Mouse (Mus musculus) forebrain, embryonic 10.5 days (tissue): Measurements from ENCODE around the gene Olfm1. TPM values are rescaled to one million over a fixed set of nuclear protein-coding genes. Genes with fewer than 3 reads are reported as not detected.

Experiments
- DNase-seq: peaks from one replicate; pipeline ENCODE4 v3.0.0-alpha.2; 2017; ENCODE audit warnings: low spot score; ENCODE audit errors: extremely low spot score
- H3K27ac ChIP-seq: fragments of 300-500 bp; sonication (generic); 2 replicates; pipeline ENCODE4 v1.5.1; 2016; ENCODE audit warnings: mild to moderate bottlenecking
- H3K27me3 ChIP-seq: fragments of 300-500 bp; sonication (generic); 2 replicates; pipeline ENCODE4 v1.6.1; 2016; ENCODE audit warnings: mild to moderate bottlenecking; ENCODE audit not compliant: poor library complexity, severe bottlenecking
- H3K36me3 ChIP-seq: fragments of 300-500 bp; sonication (generic); replicated peaks from 2 replicates; pipeline ENCODE4 v1.6.1; 2016; ENCODE audit warnings: mild to moderate bottlenecking, moderate library complexity
- H3K4me1 ChIP-seq: fragments of 300-500 bp; sonication (generic); 2 replicates; pipeline ENCODE4 v1.6.1; 2016
- H3K4me3 ChIP-seq: fragments of 300-500 bp; sonication (generic); 2 replicates; pipeline ENCODE4 v1.5.1; 2016; ENCODE audit warnings: mild to moderate bottlenecking, moderate library complexity
- H3K9me3 ChIP-seq: fragments of 300-500 bp; sonication (generic); 2 replicates; pipeline ENCODE4 v1.6.1; 2016; ENCODE audit warnings: mild to moderate bottlenecking, moderate library complexity
- WGBS: fragments of 180-500 bp; shearing (Covaris S2); methylation state at CpG from one replicate; pipeline ENCODE4 v1.1.7; 2016; 5-methylcytosine and 5-hydroxymethylcytosine counted together
- polyA plus RNA-seq: library from polyadenylated mRNA; unstranded; fragments of >200 nt; fragmentation: Nextera tagmentation; extraction: Ambion mirVana; gene quantifications from 2 replicates; pipeline ENCODE4 v1.2.1, GENCODE M21; 2016

Olfm1 gene
- 12.1 and 15.5 TPM in 2 replicates for polyA plus RNA-seq

GRCm38 (mm10) chr2:28192821-28193689 lies at the start of gene Olfm1:
TSS of gene Olfm1 (plus strand) at chr2:28192992.
- H3K27me3 ChIP-seq = peaks cover 44% of the 10 kb centered on the region
- H3K36me3 ChIP-seq = no peaks in the 10 kb centered on the region
- WGBS = under 1% methylated on average over 74 of the region's 76 CpGs
- peaks cover 46% of the 10 kb centered on the region for H3K4me1 ChIP-seq
- peak within 1 kb of the TSS; percentile 79 for H3K4me3 ChIP-seq
- no peaks in the 10 kb centered on the region for H3K9me3 ChIP-seq
- peak; percentile 67 for DNase-seq
- H3K27ac ChIP-seq = peak within 1 kb of the TSS; percentile 86

DNA sequence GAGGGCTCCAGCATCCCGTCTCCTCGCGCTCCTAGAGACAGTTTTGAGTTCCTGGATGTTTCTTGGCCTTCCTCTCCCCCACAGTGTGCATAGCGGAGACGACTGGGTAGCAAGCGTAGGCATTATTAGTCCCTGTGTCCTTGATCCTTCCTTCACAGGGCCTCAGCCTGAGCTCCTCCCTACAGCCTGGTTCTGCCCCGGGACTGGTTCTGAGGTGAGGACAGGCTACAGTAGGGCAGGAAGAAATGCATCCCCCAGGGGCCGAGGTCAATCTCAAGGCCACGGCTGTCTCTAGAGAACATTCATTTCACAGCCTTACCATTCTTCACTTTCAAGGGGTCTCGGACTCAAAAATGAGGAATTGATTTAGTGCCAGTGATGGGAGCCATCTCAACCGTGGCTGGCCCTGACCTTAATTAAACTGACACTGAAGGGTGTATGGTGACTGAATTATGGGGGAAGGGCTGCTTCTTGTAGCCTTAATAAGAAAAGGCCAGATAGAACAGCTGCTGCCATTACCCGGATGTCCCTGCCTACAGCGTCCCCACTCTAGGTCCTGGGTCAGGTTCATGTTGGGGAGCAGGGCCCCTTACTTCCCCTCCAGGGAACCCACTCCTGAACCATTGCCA lies 49.3 kb upstream of the Olfm1 start:
- no peak for DNase-seq
- H3K4me3 ChIP-seq = no peak overlapping the region
- 80% methylated on average over 13 of the region's 13 CpGs for WGBS
- H3K27ac ChIP-seq = peak overlapping the region; percentile 17; the same call in 1 of the 2 replicates
- H3K36me3 ChIP-seq = no peaks in the 10 kb centered on the region
- peaks cover 20% of the 10 kb centered on the region for H3K4me1 ChIP-seq
- no peaks in the 10 kb centered on the region for H3K9me3 ChIP-seq
- no peaks in the 10 kb centered on the region for H3K27me3 ChIP-seq

DNA sequence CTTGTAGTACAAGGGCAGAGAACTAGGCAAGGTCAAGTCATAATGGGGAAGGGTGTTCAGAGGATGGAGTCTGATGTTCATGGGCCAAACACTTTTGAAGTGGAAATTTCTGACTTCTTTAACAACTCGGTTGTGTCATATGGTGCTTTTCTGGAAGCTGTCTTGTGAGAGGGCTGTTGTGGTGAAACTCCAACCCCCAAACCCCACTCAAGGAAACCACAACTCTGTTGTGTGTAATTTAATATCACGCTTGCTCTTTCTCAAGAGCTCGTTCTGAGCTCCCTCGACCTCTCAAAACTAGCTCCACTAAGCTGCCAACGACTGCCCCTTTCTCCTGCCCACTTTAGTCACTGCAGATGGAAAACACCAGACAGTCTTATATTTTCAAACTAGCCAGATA lies 47.1 kb upstream of the Olfm1 start:
- DNase-seq = no peak

GRCm38 (mm10) chr2:28146152-28146551 lies 46.6 kb upstream of the Olfm1 start:
- H3K4me1 ChIP-seq = peaks cover 27% of the 10 kb centered on the region
- WGBS = 76% methylated on average over 4 of the region's 4 CpGs
- DNase-seq = no peak

More for the DNA sequence above, 47.1 kb upstream of the Olfm1 start:
- Histone ChIP-seq H3K27ac (no peak overlapping the region), H3K9me3 (no peaks in the 10 kb centered on the region), H3K36me3 (no peaks in the 10 kb centered on the region), H3K4me3 (no peak overlapping the region), H3K27me3 (no peaks in the 10 kb centered on the region), H3K4me1 (peaks cover 28% of the 10 kb centered on the region)
- 88% methylated on average over 5 of the region's 5 CpGs for WGBS

GRCm38 (mm10) chr2:28146685-28147084 lies 46.1 kb upstream of the Olfm1 start:
- WGBS = 83% methylated on average over 4 of the region's 4 CpGs
- H3K27ac ChIP-seq = no peak overlapping the region
- H3K27me3 ChIP-seq = no peaks in the 10 kb centered on the region
- H3K4me3 ChIP-seq = no peak overlapping the region
- DNase-seq = no peak
- H3K9me3 ChIP-seq = no peaks in the 10 kb centered on the region
- H3K36me3 ChIP-seq = no peaks in the 10 kb centered on the region
- H3K4me1 ChIP-seq = peaks cover 22% of the 10 kb centered on the region

More at GRCm38 (mm10) chr2:28146152-28146551, 46.6 kb upstream of the Olfm1 start:
- Histone ChIP-seq H3K4me3 (no peak overlapping the region), H3K36me3 (no peaks in the 10 kb centered on the region), H3K27me3 (no peaks in the 10 kb centered on the region), H3K9me3 (no peaks in the 10 kb centered on the region), H3K27ac (no peak overlapping the region)

DNA sequence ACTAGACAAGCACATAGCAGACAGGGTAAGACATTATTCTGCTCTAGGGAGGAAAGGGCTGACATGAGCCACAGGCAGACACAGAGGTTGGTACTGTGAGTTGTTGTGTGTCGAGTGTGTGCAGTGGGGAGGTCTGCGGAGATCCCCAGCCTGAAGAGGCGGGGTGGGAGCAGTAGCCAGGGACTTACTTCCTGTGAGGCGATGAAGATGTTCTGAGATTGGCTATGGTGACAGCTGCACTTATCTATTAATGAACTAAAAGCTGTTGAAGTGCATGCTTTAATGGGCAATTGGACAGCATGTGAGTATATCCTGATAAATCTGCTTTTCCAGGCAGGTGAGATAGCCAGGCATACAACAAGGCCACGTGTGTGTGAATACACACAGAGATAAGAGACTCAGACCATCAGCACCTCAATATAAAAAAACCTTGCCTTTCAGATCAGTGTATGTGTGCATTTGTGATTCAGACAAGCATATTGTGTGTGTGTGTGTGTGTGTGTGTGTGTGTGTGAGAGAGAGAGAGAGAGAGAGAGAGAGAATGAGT lies 45.5 kb upstream of the Olfm1 start:
- DNase-seq = no peak
- no peak overlapping the region for H3K4me3 ChIP-seq
- WGBS = 85% methylated on average over 5 of the region's 5 CpGs
- no peaks in the 10 kb centered on the region for H3K27me3 ChIP-seq
- no peaks in the 10 kb centered on the region for H3K9me3 ChIP-seq
- no peaks in the 10 kb centered on the region for H3K36me3 ChIP-seq
- no peak overlapping the region for H3K27ac ChIP-seq
- H3K4me1 ChIP-seq = peaks cover 18% of the 10 kb centered on the region

DNA sequence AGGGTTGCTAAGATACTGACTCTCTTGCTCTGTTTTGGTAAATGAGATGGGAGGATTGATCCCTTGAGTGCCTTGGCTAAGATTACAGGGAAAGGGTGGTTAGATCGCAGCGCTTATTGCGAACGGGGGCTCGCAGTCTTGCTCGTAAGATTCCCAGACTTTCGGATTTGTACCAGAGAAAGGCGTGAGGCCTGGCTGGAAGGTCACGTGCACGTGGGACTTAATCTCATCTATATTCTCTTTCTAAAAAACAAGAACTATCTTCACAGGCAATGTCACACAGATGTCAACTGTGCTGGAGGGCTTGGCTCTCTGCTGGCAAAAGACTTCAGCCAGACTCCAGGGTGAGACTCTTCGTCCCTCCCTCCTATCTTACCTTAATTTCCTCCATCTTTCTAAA lies 43.1 kb upstream of the Olfm1 start:
- no peak overlapping the region for H3K4me3 ChIP-seq
- WGBS = 86% methylated on average over 11 of the region's 11 CpGs
- H3K27ac ChIP-seq = no peak overlapping the region
- no peaks in the 10 kb centered on the region; the same call in 1 of the 2 replicates for H3K27me3 ChIP-seq
- H3K36me3 ChIP-seq = no peaks in the 10 kb centered on the region
- no peaks in the 10 kb centered on the region for H3K9me3 ChIP-seq
- peaks cover 8% of the 10 kb centered on the region for H3K4me1 ChIP-seq
- no peak for DNase-seq

GRCm38 (mm10) chr2:28160568-28160967 lies 32.2 kb upstream of the Olfm1 start:
- H3K27me3 ChIP-seq = no peaks in the 10 kb centered on the region
- peaks cover 7% of the 10 kb centered on the region for H3K4me1 ChIP-seq
- WGBS = 78% methylated on average over 7 of the region's 7 CpGs
- H3K9me3 ChIP-seq = no peaks in the 10 kb centered on the region
- H3K27ac ChIP-seq = no peak overlapping the region
- no peak overlapping the region for H3K4me3 ChIP-seq
- H3K36me3 ChIP-seq = no peaks in the 10 kb centered on the region
- DNase-seq = no peak

DNA sequence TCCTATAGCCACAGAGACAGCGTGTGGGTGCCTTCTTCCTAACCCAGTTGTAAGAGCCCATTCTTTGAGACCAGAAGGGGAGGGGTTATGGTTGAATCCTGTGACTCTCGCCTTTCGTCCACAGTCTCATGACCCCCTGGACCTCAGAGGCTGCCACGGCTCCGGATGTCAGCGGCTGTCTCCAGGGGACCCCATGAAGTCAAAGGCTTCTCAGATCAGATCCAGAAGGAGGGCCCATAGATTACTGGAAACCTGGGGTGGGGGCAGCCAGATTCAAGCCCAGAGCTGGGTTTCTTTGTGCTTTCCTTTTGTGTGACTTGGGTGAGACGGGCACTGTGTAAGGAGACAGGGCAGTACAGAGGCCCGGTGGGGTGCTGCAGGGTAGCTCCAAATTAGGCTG lies 27.2 kb upstream of the Olfm1 start:
- Histone ChIP-seq H3K27ac (0 out of 2 replicates have a peak overlapping the region, but pooled peaks have one; percentile 20), H3K4me3 (no peak overlapping the region), H3K27me3 (no peaks in the 10 kb centered on the region), H3K4me1 (peaks cover 10% of the 10 kb centered on the region), H3K36me3 (no peaks in the 10 kb centered on the region), H3K9me3 (no peaks in the 10 kb centered on the region)
- WGBS = 65% methylated on average over 8 of the region's 8 CpGs
- DNase-seq = no peak

DNA sequence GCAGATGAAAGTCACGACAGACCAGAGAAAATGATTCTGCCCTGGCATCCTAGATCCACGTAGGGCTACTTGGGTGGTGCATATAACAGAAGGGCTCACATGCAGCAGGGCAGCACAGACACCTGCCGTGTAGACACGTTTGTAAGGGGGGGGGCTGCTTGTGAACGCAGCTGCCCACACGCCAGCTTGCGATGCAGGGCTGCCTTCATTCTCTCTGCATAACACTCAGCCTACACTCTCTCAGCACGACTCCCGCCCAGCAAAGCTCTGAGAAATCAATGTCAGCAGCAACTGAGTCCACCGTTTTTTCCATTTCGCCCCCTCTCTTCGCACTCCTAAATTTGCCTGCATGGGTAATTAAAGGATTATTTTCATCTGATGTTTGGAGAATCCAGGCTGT lies 23.5 kb upstream of the Olfm1 start:
- WGBS = 84% methylated on average over 12 of the region's 12 CpGs
- no peaks in the 10 kb centered on the region for H3K27me3 ChIP-seq
- no peak overlapping the region for H3K27ac ChIP-seq
- no peaks in the 10 kb centered on the region for H3K9me3 ChIP-seq
- H3K36me3 ChIP-seq = no peaks in the 10 kb centered on the region
- no peak for DNase-seq
- H3K4me3 ChIP-seq = no peak overlapping the region
- H3K4me1 ChIP-seq = peaks cover 5% of the 10 kb centered on the region

DNA sequence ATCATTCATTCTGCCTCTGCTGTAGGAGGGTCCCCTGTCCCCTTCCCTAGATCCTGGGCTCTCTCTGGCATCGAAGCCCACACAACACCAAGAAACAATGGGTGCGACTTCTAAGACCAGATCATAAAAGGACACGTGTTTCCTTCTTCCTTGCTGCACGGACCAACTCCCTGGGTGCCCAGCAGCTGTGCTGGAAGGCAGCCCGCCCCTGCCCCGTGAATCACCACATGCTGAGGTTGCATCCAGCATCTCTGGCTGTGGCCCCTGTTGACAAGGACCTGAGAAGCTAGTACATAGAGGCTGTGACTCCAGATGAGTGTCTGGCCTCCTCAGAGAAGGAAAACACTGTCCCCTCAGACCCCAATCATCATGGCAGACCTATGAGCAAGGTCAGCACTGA lies 20.8 kb upstream of the Olfm1 start:
- H3K9me3 ChIP-seq = no peaks in the 10 kb centered on the region
- 81% methylated on average over 6 of the region's 6 CpGs for WGBS
- DNase-seq = no peak
- H3K27ac ChIP-seq = no peak overlapping the region
- H3K4me1 ChIP-seq = no peaks in the 10 kb centered on the region
- no peaks in the 10 kb centered on the region for H3K27me3 ChIP-seq
- H3K36me3 ChIP-seq = no peaks in the 10 kb centered on the region
- H3K4me3 ChIP-seq = no peak overlapping the region

- DNase-seq = no peak
- WGBS = 85% methylated on average over 11 of the region's 11 CpGs
- Histone ChIP-seq H3K4me3 (no peak overlapping the region), H3K4me1 (no peaks in the 10 kb centered on the region), H3K27ac (no peak overlapping the region), H3K36me3 (no peaks in the 10 kb centered on the region), H3K27me3 (no peaks in the 10 kb centered on the region), H3K9me3 (no peaks in the 10 kb centered on the region)
Observed at GRCm38 (mm10) chr2:28173225-28174141, 19.3 kb upstream of the Olfm1 start.
